Mouse (Mus musculus) embryonic stem cell, embryonic (primary cell): ENCODE data around the gene Fntb.

ENCODE experiments used
- CTCF ChIA-PET, 4 experiments: fragments of 300-600 bp in 2 of 4; fragments of 350-600 bp in 2 of 4; sonication (Branson Sonifier 250); formaldehyde crosslinking; loops; one replicate each; lab custom pipeline; 2022; ENCODE audit warnings: inconsistent platforms in 2 of 4; lab: Charles Lee
- POLR2A ChIA-PET, 4 experiments: fragments of 300-600 bp in 2 of 4; fragments of 350-600 bp in 2 of 4; sonication (Branson Sonifier 250); formaldehyde crosslinking; loops; one replicate each; lab custom pipeline; 2022; ENCODE audit warnings: antibody characterized with exemption in 4 of 4, inconsistent platforms in 1 of 4; lab: Charles Lee

Fntb gene

GRCm38 (mm10) chr12:76765354-76765851, at the start of gene Fntb, which contains the start of gene Churc1:
Fntb (plus strand) TSS chr12:76765589.
Churc1 (plus strand) TSS chr12:76765538.
- ChIA-PET POLR2A (interaction anchor here in 3 of 4 experiments (0.6 to 4.7 kb wide), 11 partner anchors 9 to 250 kb away, joined by 3 to 21 read pairs (median 3); no protein-coding TSS in a partner anchor), CTCF (interaction anchor here in 2 of 4 experiments (1.0 to 1.6 kb wide), 4 partner anchors 12 to 269 kb away, joined by 3 to 10 read pairs (median 4); no protein-coding TSS in a partner anchor)

DNA sequence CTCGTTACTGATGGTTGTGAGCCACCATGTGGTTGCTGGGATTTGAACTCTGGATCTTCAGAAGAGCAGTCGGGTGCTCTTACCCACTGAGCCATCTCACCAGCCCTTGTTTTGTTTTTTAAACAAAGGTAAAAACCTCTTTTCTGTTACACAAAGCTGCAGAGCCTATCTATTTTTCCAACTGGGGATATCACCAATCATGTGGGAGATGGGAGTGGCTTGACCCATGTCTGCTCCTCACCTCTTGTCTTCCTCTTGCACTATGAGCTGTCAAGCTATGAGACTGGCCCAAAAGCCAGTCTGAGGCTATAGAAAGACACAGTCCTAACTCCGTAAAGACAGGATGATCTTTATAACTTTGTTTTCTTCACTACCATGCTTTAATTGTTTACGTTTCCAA, 47.0 kb upstream of the Fntb start:
- ChIA-PET POLR2A (interaction anchor here in 1 of 4 experiments (1.0 kb wide), 1 partner anchor 161 kb away, joined by 3 read pairs; no protein-coding TSS in a partner anchor), CTCF (no interaction called here)

- ChIA-PET CTCF (interaction anchor here in 2 of 4 experiments (0.6 kb wide), 2 partner anchors 71 to 269 kb away, joined by 3 read pairs; no protein-coding TSS in a partner anchor), POLR2A (no interaction called here)
Observed at GRCm38 (mm10) chr12:76720572-76720971, 44.8 kb upstream of the Fntb start.

GRCm38 (mm10) chr12:76722026-76722425, 43.4 kb upstream of the Fntb start:
- POLR2A ChIA-PET: no interaction called here
- CTCF ChIA-PET: interaction anchor here in 1 of 4 experiments (0.6 kb wide), 1 partner anchor 32 kb away, joined by 3 read pairs; no protein-coding TSS in a partner anchor

DNA sequence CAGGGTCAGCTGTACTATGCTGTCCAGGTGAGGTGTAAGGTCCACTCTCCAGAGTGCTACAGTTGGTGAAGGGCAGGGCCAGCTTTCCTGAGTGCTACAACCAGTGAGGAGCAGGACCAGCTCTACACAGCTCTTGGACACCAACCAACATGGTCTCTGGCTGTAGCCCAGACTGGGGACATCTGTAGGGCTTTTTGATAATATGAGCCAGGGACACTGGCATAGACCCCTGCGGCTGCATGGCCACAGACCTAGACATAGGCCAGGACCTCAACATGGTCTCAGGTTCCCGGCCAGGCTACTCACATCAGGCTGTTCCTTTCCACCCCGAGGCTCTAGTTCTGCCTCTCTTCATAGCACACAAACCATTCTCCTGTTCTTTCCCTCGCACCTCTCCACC, 37.4 kb upstream of the Fntb start:
- ChIA-PET CTCF (interaction anchor here in 1 of 4 experiments (0.6 kb wide), 1 partner anchor 376 kb away, joined by 14 read pairs; no protein-coding TSS in a partner anchor), POLR2A (interaction anchor here in 2 of 4 experiments (0.6 kb wide), 2 partner anchors 109 to 187 kb away, joined by 3 to 15 read pairs; no protein-coding TSS in a partner anchor)

- ChIA-PET POLR2A (interaction anchor here in 1 of 4 experiments (0.7 to 1.5 kb wide), 3 partner anchors 11 to 148 kb away, joined by 3 to 4 read pairs (median 4); no protein-coding TSS in a partner anchor), CTCF (no interaction called here)
Observed at GRCm38 (mm10) chr12:76750866-76751459, 14.4 kb upstream of the Fntb start.

DNA sequence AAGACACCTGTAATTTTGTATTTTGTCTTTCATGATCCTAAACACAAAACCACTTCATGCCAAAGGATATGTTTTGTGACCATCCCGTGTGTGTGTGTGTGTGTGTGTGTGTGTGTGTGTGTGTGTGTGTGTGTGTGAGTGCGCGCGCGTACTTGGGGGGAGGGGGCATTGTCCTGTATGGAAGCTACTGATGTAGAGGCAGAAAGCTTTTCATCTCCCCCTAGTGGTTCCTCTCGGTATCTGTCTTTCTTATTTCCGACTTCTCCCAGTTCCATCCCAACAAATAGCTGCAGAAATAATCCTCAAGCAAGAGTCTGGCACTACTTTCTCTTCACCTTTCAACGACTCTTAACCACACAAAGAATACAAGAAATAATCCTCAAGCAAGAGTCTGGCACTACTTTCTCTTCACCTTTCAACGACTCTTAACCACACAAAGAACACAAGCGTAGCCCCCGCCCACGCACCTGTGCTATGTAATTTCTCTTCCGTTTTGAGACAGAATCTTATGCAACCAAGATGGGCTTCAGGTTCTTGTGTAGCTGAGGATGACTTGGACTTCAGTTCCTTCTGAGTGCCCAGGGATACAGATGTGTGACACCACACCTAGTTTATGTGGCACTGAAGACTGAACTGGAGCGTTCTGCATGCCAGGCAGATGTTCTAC, 12.6 kb upstream of the Fntb start:
- POLR2A ChIA-PET: interaction anchor here in 3 of 4 experiments (0.6 to 2.9 kb wide), 10 partner anchors 10 to 678 kb away, joined by 3 to 21 read pairs (median 5); partner anchors contain the start of genes Churc1 (in 3 of the 3), Fntb (in 3 of the 3) and Mthfd1 (in 1 of the 3)
- CTCF ChIA-PET: interaction anchor here (0.5 to 2.4 kb wide), 58 partner anchors 9 to 969 kb away, joined by 3 to 29 read pairs (median 4); partner anchors contain the start of genes Churc1 (in 2 of the 4) and Fntb (in 2 of the 4)

DNA sequence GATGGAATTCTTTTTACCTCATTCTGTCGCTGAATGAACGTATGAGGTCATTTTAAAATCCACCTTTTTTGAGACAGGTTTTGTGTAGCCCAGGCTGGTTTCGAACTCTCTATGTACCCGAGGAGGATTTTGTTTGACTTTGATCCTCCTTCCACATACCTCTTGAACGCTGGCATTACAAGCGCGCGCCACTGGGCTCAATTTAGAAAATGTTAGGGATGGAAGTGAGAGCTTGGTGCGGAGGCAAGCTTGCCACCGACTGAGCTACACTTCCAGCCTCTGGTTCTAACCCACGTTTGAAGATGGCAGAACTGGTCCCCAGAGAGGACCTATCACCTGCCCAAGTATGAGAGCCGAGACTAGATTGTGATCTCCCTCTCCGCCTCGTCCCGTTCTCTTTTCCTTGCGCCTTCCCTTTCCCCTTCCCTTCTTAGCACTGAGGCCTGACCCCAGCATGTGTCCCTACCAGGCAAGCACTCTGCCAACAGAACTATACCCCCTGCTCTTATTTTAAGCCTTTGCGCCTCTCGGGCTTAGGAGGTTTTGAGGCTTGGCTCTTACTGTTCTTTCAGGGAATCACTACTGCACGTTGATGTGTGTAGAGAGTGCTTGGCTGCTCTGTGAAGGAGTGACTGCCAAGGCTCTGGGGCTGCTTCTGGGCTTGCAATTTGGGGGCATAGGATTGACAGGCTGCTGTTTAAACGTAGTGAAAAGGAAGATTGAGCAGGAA, 677 bp downstream of the Fntb start:
- POLR2A ChIA-PET: interaction anchor here in 3 of 4 experiments (0.6 to 4.7 kb wide), 9 partner anchors 12 to 120 kb away, joined by 3 to 21 read pairs (median 4); no protein-coding TSS in a partner anchor
- CTCF ChIA-PET: interaction anchor here in 2 of 4 experiments (1.0 to 1.6 kb wide), 4 partner anchors 13 to 270 kb away, joined by 3 to 10 read pairs (median 4); no protein-coding TSS in a partner anchor

DNA sequence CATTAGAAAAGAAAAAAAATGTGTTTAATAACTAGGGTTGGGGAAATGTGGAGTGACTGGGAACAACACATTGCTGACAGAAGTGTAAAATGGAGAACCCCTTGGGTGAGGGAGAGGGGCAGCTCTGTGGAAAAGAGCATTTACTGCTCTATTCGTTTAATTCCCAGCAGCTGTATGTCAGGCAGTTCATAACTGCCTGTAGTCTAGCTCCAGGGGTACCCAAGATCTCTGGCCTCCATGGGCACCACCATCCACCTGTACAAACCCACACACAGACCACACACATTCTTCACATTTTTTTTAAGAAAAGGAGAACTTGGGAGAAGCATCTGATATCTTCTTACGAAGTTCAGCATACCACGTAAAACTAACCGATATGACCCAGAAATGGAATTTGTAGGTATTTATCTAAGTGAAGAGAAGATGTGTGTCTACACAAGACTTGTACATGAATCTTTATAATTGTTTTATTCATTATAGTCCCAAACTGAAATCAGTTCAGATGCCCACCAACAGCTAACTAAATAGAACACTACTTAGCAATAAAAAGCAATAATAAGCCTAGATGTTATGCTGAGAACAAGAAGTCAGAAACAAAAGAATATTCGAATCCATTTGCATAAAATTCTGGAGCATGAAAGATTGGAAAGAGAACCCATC, 5.6 kb downstream of the Fntb start:
- POLR2A ChIA-PET: interaction anchor here in 1 of 4 experiments (1.9 kb wide), 1 partner anchor 11 kb away, joined by 5 read pairs; no protein-coding TSS in a partner anchor
- CTCF ChIA-PET: no interaction called here

- ChIA-PET CTCF (no interaction called here), POLR2A (interaction anchor here in 1 of 4 experiments (1.9 kb wide), 1 partner anchor 10 kb away, joined by 5 read pairs; no protein-coding TSS in a partner anchor)
Observed at GRCm38 (mm10) chr12:76771540-76771939, 6.2 kb downstream of the Fntb start.

- CTCF ChIA-PET: interaction anchor here in 1 of 4 experiments (0.5 kb wide), 1 partner anchor 63 kb away, joined by 9 read pairs; no protein-coding TSS in a partner anchor
Observed at GRCm38 (mm10) chr12:76774652-76775051, 9.3 kb downstream of the Fntb start.

GRCm38 (mm10) chr12:76775132-76775531, 9.7 kb downstream of the Fntb start:
- ChIA-PET POLR2A (interaction anchor here in 1 of 4 experiments (1.3 kb wide), 1 partner anchor 10 kb away, joined by 3 read pairs; the partner anchor contains the start of genes Churc1 and Fntb), CTCF (no interaction called here)

More at GRCm38 (mm10) chr12:76774652-76775051, 9.3 kb downstream of the Fntb start:
- POLR2A ChIA-PET: interaction anchor here in 2 of 4 experiments (0.6 to 1.3 kb wide), 2 partner anchors 10 to 1858 kb away, joined by 3 read pairs; partner anchors contain the start of genes Churc1 (in 1 of the 2) and Fntb (in 1 of the 2)

DNA sequence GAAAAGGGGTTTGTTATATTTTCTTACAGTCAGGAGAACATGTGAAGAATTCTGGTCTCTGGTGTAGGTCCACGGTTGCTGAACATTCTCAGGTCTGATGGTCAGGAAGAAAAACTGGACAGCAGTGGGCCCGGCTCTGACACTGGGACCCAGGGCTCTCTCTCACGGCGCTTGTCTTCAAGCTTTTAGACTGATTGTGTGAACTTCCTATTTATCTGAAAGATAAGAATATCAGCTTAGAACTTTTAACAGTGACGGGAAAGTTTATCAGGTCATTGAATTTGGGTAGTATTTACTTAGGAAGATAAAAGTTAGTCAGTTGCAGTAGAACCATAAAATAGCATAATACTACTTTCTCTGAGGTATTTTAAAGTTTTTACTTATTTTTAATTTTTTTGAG, 11.5 kb downstream of the Fntb start:
- CTCF ChIA-PET: interaction anchor here in 2 of 4 experiments (0.7 to 1.2 kb wide), 4 partner anchors 48 to 373 kb away, joined by 3 to 5 read pairs (median 3); partner anchors contain the start of gene Hspa2 (in 1 of the 2)
- POLR2A ChIA-PET: no interaction called here

- ChIA-PET POLR2A (interaction anchor here in 2 of 4 experiments (0.5 kb wide), 2 partner anchors 39 to 1427 kb away, joined by 4 to 7 read pairs; no protein-coding TSS in a partner anchor), CTCF (interaction anchor here in 3 of 4 experiments (0.6 to 1.6 kb wide), 14 partner anchors 10 to 374 kb away, joined by 3 to 9 read pairs (median 3); partner anchors contain the start of gene Hspa2 (in 1 of the 3))
Observed at GRCm38 (mm10) chr12:76777845-76778244, 12.5 kb downstream of the Fntb start.

GRCm38 (mm10) chr12:76778305-76779083, 13.1 kb downstream of the Fntb start:
- CTCF ChIA-PET: interaction anchor here in 3 of 4 experiments (0.6 to 1.6 kb wide), 13 partner anchors 10 to 374 kb away, joined by 3 to 9 read pairs (median 3); partner anchors contain the start of gene Hspa2 (in 1 of the 3)
- POLR2A ChIA-PET: interaction anchor here in 2 of 4 experiments (0.5 kb wide), 2 partner anchors 38 to 1427 kb away, joined by 4 to 7 read pairs; no protein-coding TSS in a partner anchor

DNA sequence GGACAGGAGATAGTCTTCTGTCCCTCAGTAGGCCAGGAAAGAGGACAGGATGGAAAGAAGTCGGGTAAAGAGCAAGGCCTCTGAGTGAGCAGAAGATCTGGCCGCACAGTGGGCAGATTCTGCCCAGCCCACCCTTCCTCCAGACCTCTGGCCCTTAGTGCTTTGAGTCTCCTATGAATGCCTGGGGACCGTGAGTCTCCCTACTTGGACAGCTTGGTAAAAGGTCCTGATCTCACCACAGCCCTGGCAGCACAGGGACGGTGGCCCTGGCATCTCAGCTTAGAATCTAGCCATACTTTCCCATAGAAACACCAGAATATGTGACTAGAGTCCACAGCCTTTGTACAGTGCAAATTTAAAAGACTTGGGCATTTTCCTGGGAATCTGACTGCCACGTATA, 14.6 kb downstream of the Fntb start:
- ChIA-PET CTCF (interaction anchor here in 2 of 4 experiments (0.6 to 0.9 kb wide), 2 partner anchors 36 to 53 kb away, joined by 3 read pairs; no protein-coding TSS in a partner anchor), POLR2A (interaction anchor here in 1 of 4 experiments (1.1 kb wide), 1 partner anchor 229 kb away, joined by 3 read pairs; no protein-coding TSS in a partner anchor)
